Mouse (Mus musculus) layer of hippocampus, postnatal 36 days (tissue): ENCODE measurements around the gene Fgf3. TPM values are rescaled to one million over a fixed set of nuclear protein-coding genes. Genes with fewer than 3 reads are reported as not detected.
"Not testable (repeated sequence)": the region's sequence is repeated elsewhere in the genome, so short reads cannot be mapped to it uniquely, and the experiment has no call there.

Source experiments
- DNase-seq, 2 experiments: peaks; one replicate each; pipeline ENCODE4 v3.0.0; 2022
- total RNA-seq, 2 experiments: library from RNA; stranded (reverse); gene quantifications; 2 replicates each; pipeline ENCODE4 v1.2.3; 2021

The Fgf3 gene
- total RNA-seq, 2 experiments from 2014 or later: not detected

DNA sequence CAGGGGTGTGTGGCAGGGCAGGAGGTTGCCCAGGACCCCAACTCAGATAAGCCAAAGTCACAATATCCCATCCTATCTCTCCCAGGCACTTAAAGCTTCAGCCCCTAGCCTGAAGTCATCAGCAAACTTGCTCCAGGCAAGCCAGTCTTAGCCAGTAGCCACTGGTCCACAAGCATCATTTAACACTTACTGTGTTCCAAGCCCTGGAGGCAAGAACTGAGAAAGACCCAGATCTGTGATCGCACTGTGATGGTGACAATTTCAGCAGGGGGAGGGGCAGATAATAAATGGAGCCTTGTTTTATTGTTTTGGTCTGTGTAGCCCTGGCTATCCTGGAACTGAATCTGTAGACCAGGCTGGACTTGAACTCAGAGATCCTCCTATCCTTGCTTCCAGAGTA lies 20.8 kb downstream of the Fgf3 start:
- DNase-seq: no peak

DNA sequence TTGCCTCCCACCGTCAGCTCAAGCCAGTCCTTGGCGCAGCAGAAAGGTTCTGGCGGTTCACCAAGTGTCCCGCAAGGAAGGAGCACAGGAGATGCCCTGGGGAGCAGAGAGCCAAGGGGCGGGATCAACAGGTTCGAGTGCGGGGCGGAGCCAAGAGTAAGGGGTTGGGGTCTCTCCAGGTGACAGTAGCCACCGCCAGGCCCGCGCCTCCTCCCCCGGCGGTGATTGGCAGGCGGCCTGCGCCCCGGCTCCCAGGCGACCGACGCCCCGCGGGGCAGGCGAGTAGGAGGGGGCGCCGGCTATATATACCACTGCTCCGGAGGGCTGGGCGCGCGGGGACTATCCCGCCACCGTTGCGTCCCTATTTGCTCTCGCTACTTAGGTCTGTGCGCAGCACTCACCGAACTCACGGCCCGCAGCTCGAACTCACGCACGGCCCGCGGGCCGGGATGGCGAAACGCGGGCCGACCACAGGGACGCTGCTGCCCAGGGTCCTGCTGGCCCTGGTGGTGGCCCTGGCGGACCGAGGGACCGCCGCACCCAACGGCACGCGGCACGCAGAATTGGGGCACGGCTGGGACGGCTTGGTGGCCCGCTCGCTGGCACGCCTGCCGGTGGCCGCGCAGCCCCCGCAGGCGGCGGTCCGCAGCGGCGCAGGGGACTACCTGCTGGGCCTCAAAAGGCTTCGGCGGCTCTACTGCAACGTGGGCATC lies 23.3 kb downstream of the Fgf3 start:
- DNase-seq: no peak

DNA sequence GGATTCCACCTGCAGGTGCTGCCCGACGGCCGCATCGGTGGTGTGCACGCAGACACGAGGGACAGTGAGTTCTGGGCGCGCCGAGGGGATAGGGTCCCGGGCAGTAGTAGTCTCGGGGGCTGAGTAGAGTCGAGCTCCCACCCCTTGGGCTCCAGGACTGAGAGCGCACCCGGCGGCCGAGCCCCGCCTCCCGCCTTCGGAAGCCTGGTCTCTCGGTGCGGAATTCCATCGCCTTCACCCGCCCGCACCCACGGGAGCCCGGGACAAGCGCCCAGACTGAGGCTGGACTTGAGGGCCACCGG lies 23.8 kb downstream of the Fgf3 start:
- no peak for DNase-seq

DNA sequence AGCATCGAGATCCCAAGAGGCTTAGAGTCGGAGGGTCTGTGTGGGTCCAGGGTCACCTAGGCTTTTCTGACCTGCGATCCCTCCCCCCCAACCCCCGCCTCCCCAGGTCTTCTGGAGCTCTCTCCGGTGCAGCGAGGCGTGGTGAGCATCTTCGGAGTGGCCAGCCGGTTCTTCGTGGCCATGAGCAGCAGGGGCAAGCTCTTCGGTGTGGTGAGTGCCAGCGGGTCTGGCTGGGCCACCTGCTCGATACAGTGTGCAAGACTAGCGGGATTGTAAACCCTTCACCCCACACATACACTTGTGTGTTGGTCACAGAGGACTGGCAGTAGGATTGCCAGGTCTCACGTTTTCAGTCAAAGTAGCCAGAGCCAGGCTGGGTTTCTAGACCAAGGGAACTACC lies 24.2 kb downstream of the Fgf3 start:
- no peak for DNase-seq

DNA sequence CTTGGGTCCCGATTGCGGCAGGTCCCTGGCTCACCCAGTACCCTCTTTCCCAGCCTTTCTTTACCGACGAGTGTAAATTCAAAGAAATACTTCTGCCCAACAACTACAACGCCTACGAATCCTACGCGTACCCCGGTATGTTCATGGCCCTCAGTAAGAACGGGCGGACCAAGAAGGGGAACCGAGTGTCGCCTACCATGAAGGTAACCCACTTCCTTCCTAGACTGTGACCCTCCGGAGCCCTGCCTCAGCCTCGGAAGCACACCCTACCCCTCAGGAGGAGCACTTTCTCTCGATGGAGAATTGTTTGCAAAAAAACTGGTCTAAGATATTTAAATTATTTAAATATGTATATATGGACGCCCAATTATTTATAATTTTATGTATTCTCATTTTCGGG lies 24.8 kb downstream of the Fgf3 start:
- no peak for DNase-seq

DNA sequence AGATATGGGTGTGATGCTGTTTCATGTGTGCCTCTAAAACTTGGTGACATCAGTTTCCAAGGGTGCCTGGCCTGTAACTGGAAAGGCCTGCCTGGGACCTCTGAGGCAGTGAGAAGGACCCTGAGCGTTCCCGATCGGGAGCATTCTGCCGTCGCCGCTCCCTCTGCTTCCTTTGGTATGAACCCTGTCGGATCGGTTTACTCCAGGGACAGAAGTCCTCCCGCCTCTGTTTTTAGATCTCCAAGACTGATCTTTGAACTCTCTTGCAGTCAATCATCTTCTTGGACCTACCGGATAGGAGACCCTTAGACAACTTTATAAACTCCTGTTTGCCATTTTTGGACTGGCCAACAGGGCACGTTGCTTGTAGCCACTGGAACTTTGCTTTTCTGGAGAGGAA lies 25.3 kb downstream of the Fgf3 start:
- DNase-seq: no peak

DNA sequence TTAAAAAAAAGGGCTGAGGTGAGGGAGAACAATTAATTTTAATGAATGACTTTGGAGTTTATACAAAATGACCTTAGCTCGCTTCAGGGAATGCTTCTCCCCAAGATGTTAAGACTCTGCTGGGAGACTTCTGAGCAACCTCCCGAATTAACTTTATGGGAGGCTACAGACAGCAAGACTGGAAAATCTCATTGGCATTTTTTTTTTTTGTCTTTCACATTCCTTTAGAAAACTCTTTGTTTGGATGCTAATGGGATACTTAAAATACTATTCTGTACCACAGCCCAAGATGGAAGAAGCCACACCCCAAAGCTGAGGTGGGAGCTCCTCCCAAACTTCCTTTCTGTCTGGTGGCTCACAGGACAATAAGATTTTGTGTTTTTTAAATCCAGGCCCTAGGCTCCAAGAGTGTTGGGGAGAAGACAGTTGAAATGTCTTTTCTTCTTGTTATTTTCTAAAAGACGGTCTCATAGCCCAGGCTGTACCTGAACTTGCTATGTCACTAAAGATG lies 26.3 kb downstream of the Fgf3 start:
- no peak for DNase-seq

DNA sequence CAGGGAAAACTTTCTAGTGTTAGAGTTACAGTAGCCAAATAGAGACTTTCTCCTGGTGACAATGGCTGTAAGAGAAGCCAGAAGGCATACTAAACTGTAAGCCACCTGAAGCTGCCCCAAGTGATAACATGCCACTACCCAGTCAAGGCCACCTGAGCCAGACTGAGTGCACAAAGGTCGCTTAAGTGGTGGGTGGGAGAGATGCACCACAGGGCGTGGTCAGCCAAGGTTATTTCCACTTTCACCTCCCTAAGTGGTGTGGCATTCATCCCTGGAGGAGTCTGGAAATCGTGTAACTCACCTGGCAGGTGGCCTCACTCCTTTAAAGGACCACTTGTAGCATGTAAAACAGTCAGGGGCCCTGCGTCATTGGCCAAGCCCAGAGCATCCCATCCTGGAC lies 29.3 kb downstream of the Fgf3 start:
- DNase-seq: no peak

DNA sequence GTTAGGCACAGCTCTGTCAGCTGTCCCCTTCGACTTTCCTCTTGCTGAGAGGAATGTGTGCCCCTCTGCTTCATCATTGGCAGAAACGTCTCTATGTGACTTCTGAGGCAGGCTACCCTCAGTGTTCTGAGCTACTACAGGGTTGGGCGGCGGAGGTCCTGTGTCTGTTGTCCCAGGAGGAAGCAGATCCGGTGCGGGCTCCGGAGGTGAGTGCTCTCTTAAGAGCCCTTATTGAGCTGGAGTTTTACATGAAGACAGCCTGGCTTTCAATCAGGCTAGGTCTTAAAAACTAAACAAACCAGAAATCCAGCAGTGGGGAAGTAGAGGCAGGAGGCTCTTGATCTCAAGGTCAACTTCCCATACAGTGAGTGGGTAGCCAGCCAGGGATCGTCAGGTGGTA lies 29.7 kb downstream of the Fgf3 start:
- no peak for DNase-seq

DNA sequence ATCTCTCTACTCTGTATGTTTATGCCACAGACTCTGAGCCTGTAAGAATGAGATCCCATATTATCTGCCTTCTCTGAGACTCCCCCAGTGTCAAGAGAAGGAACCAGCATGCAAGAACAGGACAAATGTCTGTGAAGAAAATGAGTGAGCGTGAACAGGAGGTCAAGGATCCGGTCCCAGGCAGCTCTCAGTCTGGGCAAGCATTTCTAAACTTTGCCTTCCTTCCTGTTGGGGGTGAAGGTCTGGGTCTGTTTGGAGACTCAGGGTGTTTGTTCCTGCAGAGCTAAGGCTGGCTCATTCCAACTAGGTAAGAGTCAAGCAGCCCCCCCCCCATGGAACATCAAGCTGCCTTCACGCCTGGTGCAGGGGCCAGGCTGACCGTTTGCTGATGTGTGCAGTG lies 34.5 kb downstream of the Fgf3 start:
- no peak for DNase-seq

DNA sequence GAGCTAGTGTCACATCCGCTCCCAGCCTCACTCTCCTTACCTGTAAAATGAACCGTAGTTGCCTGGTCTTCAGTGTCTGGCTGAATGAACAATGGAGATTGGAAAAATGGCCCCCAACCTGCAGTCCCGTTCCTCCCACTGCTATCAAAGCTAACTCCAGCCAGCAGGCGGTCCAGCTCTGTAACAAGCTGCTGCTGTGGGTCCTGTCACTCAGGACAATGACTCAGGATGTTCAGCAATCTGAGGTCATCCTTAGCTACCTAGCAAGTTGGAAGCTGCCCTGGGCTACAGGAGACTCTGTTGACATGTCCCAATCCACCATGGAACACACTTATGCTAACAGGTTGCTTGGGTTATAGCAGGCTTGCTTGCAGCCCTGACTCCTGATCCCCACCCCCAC lies 35.3 kb downstream of the Fgf3 start:
- no peak for DNase-seq

DNA sequence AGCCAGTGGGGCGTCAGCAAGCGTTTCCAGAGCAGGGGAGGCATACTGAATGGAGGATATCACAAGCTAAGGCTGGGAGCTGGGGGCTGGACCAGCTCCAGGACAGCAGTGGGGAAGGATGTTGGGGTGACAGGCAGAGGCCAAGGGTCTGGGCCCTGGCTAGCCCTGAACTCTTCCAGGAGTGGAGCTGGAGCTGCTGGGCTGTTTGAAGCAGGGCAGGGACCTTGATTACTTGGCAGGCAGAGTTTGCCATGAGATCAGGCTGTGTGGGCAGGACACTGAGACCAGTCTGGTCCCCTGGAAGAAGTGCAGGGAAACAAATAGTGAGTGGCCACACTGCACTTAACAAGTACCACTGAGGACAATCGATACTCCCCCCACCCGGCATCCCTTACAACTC lies 36.3 kb downstream of the Fgf3 start:
- DNase-seq: no peak

DNA sequence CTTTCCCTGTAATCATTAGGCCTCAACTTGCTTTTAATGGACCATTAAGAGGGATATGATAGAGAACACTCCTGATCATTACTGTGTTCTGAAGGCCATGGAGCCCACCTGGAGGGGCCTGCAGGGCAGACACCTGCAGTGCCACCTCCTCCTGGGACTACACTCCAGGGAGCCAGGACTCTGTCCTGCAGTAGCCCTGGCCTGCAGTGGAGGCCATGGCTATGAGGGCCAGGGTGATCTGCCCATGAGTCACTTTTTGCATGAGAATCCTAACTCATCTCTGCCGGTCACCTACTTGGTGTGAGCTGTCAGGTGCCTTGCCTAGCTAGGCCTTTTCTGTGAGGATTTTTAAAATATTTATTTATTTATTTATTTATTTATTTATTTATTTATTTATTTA lies 40.5 kb downstream of the Fgf3 start:
- no peak for DNase-seq

DNA sequence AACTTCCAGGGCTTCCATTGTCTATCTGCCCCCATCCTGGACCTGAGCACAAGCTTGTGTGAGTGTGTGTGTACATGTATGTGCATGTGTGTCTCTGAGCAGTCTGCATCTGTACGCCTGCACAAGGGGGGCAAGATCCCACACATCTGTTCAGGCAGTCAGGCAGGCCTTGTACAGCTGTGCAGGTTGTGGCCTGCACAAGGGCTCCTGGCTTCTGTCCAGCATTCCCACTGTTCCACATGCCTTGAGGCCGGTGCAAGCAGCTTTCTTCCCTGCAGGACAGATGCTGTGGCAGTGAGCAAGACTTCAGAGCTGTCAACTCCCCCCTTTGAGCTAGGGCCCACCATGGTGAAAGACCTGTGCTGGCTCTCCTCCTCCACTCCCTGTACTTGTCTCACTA lies 45.2 kb downstream of the Fgf3 start:
- no peak for DNase-seq

DNA sequence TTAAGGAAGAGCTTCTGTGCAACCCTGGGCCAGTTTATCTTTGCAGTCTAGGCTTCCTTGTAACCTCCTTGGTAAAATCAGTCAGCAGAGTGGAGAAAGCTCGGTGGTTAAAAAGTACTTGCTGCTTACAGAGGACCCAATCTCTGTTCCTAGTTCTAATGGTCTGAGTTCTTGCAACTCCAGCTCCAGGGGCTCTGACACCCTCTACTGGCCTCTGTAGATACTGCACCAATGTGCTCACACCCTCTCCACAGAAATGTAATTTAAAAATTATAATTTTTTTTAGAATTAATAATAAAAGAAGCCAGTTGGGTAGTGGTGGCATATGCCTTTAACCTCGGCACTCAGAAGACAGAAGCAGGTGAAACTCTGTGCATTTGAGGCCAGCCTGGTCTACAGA lies 49.8 kb downstream of the Fgf3 start:
- DNase-seq: no peak

DNA sequence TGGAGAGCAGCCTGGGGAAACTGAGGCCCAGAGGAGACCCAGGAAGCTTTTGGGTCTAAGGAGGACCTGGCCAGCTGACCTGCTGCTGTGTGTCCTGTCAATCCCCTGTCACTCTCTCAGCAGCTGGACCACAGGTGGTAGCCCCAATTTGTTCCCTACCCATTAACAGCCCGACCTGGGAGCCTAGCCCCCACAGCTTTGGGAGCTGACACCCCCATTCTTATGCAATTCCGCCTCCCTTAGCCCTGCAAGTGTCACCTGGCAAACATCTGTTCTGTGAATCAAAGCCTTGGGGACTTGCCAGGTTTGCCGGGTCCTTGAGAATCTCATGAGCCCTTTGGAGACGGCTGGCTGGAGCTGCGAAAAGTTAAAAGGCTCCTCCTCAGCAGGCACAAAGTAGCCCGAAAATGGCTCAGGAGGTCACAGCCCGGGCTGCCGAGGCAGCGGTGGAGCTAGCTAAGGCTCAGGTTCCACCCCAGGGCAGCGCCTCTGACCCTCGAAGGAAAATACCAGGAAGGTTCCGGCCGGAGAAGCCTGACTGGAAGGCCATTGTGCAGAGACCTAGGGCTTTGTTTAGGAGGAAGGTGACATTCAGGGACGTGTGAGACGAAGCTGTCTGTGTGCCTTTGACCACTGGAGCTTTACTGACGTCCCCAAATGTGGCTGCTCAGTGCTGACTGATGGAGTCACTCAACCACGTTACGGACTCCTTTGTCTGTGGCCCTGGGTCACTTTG lies 50.8 kb downstream of the Fgf3 start:
- DNase-seq: no peak

DNA sequence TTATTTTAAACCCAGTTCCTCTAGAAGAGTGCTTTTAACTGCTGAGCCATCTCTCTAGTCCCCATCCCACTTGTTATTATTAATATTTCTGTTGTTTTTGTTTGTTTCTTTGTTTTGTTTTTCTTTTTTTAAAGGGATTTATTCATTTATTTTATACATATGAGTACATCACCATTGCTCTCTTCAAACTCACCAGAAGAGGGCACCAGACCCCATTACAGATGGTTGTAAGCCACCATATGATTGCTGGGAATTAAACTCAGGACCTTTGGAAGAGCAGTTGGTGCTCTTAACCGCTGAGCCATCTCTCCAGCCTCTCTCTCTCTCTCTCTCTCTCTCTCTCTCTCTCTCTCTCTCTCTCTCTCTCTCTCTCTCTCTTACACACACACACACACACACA lies 52.8 kb downstream of the Fgf3 start:
- DNase-seq: not testable (repeated sequence)

DNA sequence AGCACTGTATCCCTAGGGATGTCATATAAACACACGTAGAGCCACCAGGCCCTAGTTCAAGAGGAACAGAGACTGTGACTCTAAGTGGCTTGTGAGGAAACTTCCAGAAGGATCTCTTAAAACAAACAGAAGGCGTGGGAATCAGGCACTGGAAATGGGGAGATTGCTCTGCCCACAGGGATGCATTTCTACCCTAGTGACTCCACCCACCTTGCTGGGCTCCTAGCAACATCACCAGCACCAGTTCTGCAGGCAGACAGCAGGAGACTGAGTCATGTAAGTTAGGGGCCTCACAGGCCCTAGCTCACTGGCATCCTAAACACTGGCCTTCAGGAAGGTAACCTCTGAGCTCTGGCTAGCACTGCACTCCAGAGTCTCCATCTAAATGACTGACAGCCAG lies 54.0 kb downstream of the Fgf3 start:
- no peak for DNase-seq

DNA sequence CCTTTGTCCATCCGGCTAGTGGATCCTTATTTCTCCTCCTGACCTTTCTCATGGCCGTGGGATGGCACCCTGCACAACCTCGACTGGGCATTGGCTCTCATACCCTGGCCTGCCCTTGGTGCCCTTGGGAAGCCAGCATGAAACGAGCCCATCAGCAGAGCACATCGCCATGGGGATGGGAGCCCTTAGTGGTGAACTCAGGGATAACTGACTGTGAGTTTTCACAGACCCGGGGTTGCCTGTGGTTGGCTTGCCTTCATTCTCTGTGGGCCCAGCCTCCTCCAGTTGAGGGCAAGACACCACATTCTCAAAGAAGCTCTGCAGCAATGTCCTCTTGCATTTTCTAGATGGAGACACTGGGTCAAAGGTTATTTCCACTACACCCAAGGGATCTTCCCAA lies 54.4 kb downstream of the Fgf3 start:
- DNase-seq: no peak

Other genes with a start within 250 kb of the Fgf3 start
- gene Ano1, start 86.1 kb upstream of the Fgf3 start, total RNA-seq: 1 to 10 TPM; 2.5 to 2.6 TPM
- not detected for gene Fgf4, start 9.3 kb downstream of the Fgf3 start, total RNA-seq
- gene Fgf15, start 58.4 kb downstream of the Fgf3 start, total RNA-seq: not detected
- 10 to 100 TPM; 26.2 TPM for gene LTO1, start 77.0 kb downstream of the Fgf3 start, total RNA-seq
- 10 to 100 TPM; 50.8 to 53.9 TPM for gene Ccnd1, start 101.8 kb downstream of the Fgf3 start, total RNA-seq